Mouse (Mus musculus): ENCODE measurements around the gene Gm5152. TPM values are rescaled to one million over a fixed set of nuclear protein-coding genes. Genes with fewer than 3 reads are reported as not detected.
"Not testable (repeated sequence)": the region's sequence is repeated elsewhere in the genome, so short reads cannot be mapped to it uniquely, and the experiment has no call there.

Gene Gm5152
- not detected in 2 replicates for polyA plus RNA-seq (2014; fragmentation: Nextera tagmentation; extraction: Ambion mirVana)

DNA sequence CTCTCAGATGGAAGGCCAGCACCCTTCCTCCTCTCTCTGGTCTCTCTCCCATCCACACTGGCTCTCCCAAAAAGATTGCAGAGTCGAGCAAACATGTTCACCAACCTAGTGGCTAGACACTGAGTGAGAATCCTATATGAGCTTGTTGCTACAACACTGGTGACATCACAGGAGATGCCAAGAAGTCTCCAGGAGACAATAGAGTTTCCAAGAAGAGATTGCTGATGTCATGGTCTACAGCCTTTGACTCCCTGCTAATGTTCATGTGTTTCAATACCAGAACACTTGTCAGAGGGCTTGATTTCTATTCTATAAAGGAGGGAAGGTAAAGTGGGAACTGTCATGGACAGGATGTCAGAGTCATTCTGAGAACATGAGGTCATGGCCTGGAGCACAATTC is at the start of gene Gm5152:
Gene Gm5152, minus strand, starts transcription at position 101 of the 400 bp plus-strand sequence.
- not testable (repeated sequence) for H3K9ac ChIP-seq (replicated peaks; ENCODE audit: low read depth, low read length); H3K9me3 ChIP-seq (ENCODE audit: control insufficient read depth, low read length); H3K4me1 ChIP-seq (ENCODE audit: control insufficient read depth, insufficient read depth, low read length); H3K36me3 ChIP-seq (ENCODE audit: control insufficient read depth, insufficient read depth, low read length); H3K27me3 ChIP-seq (ENCODE audit: control insufficient read depth, insufficient read depth, low read length); H3K4me2 ChIP-seq (ENCODE audit: low read depth, low read length); H3K4me3 ChIP-seq (ENCODE audit: low read depth, low read length); ATAC-seq (ENCODE audit: low read depth); H3K27ac ChIP-seq (ENCODE audit: low read depth, low read length)
- no CpG with 5 or more reads among the region's 1 CpGs for WGBS

- H3K4me1 ChIP-seq (ENCODE audit: control insufficient read depth, insufficient read depth, low read length); ATAC-seq (ENCODE audit: low read depth); H3K4me3 ChIP-seq (ENCODE audit: low read depth, low read length); H3K9ac ChIP-seq (replicated peaks; ENCODE audit: low read depth, low read length); H3K4me2 ChIP-seq (ENCODE audit: low read depth, low read length); H3K9me3 ChIP-seq (ENCODE audit: control insufficient read depth, low read length); H3K36me3 ChIP-seq (ENCODE audit: control insufficient read depth, insufficient read depth, low read length); H3K27me3 ChIP-seq (ENCODE audit: control insufficient read depth, insufficient read depth, low read length); H3K27ac ChIP-seq (ENCODE audit: low read depth, low read length): not testable (repeated sequence)
- WGBS: 97% methylated on average over 1 of the region's 1 CpGs
Measured at GRCm38 (mm10) chr5:10254768-10255167, 8.4 kb upstream of the Gm5152 start.

- not testable (repeated sequence) for H3K27me3 ChIP-seq (ENCODE audit: control insufficient read depth, insufficient read depth, low read length); H3K4me3 ChIP-seq (ENCODE audit: low read depth, low read length); H3K36me3 ChIP-seq (ENCODE audit: control insufficient read depth, insufficient read depth, low read length); H3K9ac ChIP-seq (replicated peaks; ENCODE audit: low read depth, low read length); H3K4me2 ChIP-seq (ENCODE audit: low read depth, low read length); ATAC-seq (ENCODE audit: low read depth); H3K9me3 ChIP-seq (ENCODE audit: control insufficient read depth, low read length); H3K4me1 ChIP-seq (ENCODE audit: control insufficient read depth, insufficient read depth, low read length); H3K27ac ChIP-seq (ENCODE audit: low read depth, low read length)
Measured at GRCm38 (mm10) chr5:10245770-10246169, 556 bp downstream of the Gm5152 start.

- 93% methylated on average over 3 of the region's 3 CpGs for WGBS
- H3K9ac ChIP-seq (replicated peaks; ENCODE audit: low read depth, low read length); H3K27ac ChIP-seq (ENCODE audit: low read depth, low read length); H3K4me3 ChIP-seq (ENCODE audit: low read depth, low read length); ATAC-seq (ENCODE audit: low read depth); H3K9me3 ChIP-seq (ENCODE audit: control insufficient read depth, low read length); H3K4me2 ChIP-seq (ENCODE audit: low read depth, low read length); H3K36me3 ChIP-seq (ENCODE audit: control insufficient read depth, insufficient read depth, low read length); H3K27me3 ChIP-seq (ENCODE audit: control insufficient read depth, insufficient read depth, low read length); H3K4me1 ChIP-seq (ENCODE audit: control insufficient read depth, insufficient read depth, low read length): not testable (repeated sequence)
Measured at GRCm38 (mm10) chr5:10240436-10240835, 5.9 kb downstream of the Gm5152 start.

- Histone ChIP-seq H3K4me2 (ENCODE audit: low read depth, low read length) (no peak overlapping the region), H3K4me3 (ENCODE audit: low read depth, low read length) (no peak overlapping the region), H3K36me3 (ENCODE audit: control insufficient read depth, insufficient read depth, low read length) (no peaks in the 10 kb centered on the region), H3K9me3 (ENCODE audit: control insufficient read depth, low read length) (no peaks in the 10 kb centered on the region), H3K27ac (ENCODE audit: low read depth, low read length) (no peak overlapping the region), H3K27me3 (ENCODE audit: control insufficient read depth, insufficient read depth, low read length) (no peaks in the 10 kb centered on the region), H3K4me1 (ENCODE audit: control insufficient read depth, insufficient read depth, low read length) (no peaks in the 10 kb centered on the region), H3K9ac (replicated peaks; ENCODE audit: low read depth, low read length) (no peak overlapping the region)
- no peak for ATAC-seq (ENCODE audit: low read depth)
Measured at GRCm38 (mm10) chr5:10220317-10220716, 26.0 kb downstream of the Gm5152 start.

DNA sequence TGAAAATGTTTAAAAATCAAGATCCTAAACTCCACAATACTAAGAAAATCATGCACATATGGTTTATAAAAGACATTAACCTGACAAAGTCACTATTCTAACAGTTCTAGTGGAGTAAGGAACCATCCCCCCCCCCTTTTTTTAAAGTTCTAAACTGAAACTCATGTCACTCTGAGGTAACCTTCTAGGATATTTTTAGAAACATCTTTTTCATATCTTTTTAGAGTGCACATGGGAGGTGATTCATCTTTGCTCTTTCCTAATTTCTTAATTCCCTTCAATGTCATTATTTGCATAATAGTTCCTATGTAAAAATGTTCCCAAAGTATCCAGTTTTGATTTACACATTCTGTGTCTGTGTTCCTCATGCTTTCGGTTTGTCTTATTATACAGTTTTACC is 43.3 kb downstream of the Gm5152 start:
- Histone ChIP-seq H3K4me1 (ENCODE audit: control insufficient read depth, insufficient read depth, low read length) (no peaks in the 10 kb centered on the region), H3K27me3 (ENCODE audit: control insufficient read depth, insufficient read depth, low read length) (no peaks in the 10 kb centered on the region), H3K27ac (ENCODE audit: low read depth, low read length) (no peak overlapping the region), H3K4me2 (ENCODE audit: low read depth, low read length) (no peak overlapping the region), H3K36me3 (ENCODE audit: control insufficient read depth, insufficient read depth, low read length) (no peaks in the 10 kb centered on the region), H3K9me3 (ENCODE audit: control insufficient read depth, low read length) (no peaks in the 10 kb centered on the region), H3K9ac (replicated peaks; ENCODE audit: low read depth, low read length) (no peak overlapping the region), H3K4me3 (ENCODE audit: low read depth, low read length) (no peak overlapping the region)
- WGBS: 92% methylated on average over 1 of the region's 1 CpGs
- no peak for ATAC-seq (ENCODE audit: low read depth)

DNA sequence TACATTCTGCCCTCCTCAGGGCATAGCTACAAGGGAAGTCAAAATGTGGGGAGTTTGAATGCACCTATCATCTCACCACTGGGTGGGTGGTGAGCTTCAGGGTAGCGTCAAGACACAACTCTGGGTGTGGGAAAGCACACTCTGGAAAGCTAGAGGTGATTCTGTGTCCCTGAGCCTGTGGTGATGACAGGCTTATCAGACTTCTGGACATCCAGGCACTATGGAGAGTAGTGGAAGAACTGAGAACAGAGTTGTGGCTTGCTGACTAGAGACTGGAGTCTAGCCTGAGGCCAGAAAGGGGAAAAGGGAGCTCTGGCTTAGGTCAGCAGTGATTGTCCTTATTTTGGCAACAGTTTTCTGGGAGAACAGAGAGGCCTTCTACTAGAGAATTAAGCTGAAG is 49.4 kb downstream of the Gm5152 start:
- no peak for ATAC-seq (ENCODE audit: low read depth)
- no peak overlapping the region for H3K27ac ChIP-seq (ENCODE audit: low read depth, low read length)
- WGBS: 90% methylated on average over 1 of the region's 1 CpGs
- no peak overlapping the region for H3K4me2 ChIP-seq (ENCODE audit: low read depth, low read length)
- H3K9ac ChIP-seq (replicated peaks; ENCODE audit: low read depth, low read length): no peak overlapping the region
- no peaks in the 10 kb centered on the region for H3K36me3 ChIP-seq (ENCODE audit: control insufficient read depth, insufficient read depth, low read length)
- H3K4me1 ChIP-seq (ENCODE audit: control insufficient read depth, insufficient read depth, low read length): no peaks in the 10 kb centered on the region
- no peaks in the 10 kb centered on the region for H3K27me3 ChIP-seq (ENCODE audit: control insufficient read depth, insufficient read depth, low read length)
- no peak overlapping the region for H3K4me3 ChIP-seq (ENCODE audit: low read depth, low read length)
- H3K9me3 ChIP-seq (ENCODE audit: control insufficient read depth, low read length): no peaks in the 10 kb centered on the region

All from neural tube, embryonic 14.5 days (tissue).